Mouse (Mus musculus): ENCODE measurements around the gene Celsr1.

The Celsr1 gene

GRCm38 (mm10) chr15:86033191-86033841, at the start of gene Celsr1:
Gene Celsr1, minus strand, starts transcription at chr15:86033777.
- DNase-seq = peak; percentile 28

DNA sequence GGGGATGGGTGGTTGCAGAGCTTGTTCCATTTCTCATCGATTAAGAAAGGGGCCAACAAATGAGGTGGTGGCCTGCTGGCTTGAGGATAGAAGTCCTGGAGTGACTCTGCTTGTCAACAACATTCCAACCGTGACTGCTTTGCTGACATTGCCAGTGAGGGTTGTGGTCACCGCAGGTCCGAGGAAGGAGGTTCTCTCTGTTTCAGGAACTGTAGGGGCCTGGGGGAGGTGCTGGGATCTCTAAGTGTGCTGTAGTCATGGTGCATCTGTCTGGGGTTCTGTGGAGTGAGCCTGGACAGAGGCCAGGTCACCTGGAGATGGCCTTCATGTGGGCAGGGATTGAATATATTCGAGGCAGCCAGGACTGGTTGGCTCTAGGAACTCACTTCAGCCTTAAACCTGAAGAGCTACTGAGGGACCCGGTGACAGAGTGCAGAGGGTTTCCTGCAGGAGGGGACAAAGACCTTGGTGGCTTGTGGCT, 49.7 kb upstream of the Celsr1 start:
- DNase-seq = no peak

DNA sequence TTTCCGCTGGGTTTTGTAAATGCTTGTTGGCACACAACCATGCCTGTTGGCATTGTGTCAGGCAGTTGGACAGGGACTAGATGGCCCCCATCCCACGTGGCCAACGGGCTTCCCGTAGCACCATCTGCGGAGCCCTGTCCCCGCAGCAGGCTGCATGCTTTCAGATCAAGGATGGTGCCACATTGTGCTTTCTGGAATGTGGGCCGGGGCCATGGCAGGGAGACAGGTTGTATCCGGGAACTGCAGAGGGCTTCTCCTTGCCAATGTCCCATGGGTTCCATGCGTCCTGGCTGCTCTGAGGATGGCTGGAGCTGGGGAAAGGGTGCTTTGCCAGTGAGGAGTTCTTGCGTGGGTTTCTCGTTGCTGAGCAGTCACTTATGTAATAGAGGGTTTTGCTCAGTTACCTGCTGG, 49.0 kb upstream of the Celsr1 start:
- DNase-seq = no peak

GRCm38 (mm10) chr15:86081654-86082053, 48.1 kb upstream of the Celsr1 start:
- no peak for DNase-seq

DNA sequence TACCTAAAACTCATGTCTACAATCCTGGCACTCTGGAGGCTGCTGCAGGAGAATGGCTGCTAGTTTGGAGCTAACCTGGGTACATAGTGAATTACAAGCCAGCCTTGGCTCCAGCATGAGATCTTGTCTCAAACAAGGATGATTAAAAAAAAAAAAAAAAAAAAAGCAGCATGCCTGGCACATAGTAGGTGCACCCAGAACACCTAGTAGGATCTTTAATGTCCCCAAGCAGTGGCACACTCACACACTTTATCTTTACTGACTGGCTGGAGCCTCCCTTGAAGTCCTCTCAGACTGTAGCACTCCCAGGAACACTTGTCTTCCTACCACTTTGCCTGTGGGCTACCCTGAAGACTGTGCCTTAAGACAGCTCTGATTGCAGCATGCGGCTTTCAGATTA, 46.8 kb upstream of the Celsr1 start:
- no peak for DNase-seq

GRCm38 (mm10) chr15:86079876-86080275, 46.3 kb upstream of the Celsr1 start:
- peak; percentile 48 for DNase-seq

DNA sequence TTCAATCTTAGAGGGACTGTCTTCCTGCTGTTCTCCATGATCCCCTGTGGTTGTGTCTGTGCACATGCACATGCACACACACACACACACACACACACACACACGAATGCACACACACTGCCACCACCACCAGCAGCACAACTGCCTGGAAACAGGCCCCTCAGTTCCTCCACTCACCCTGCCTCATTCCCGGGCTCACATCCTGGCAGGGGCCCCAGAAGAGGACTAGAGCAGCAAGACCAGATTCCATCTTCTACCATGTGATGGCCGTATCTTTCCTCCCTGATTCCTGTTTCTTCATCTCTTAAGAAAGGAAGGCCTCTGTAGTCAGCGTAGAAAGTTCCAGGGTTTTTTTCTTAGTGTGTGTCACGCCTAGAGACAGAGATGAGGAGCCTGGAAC, 45.9 kb upstream of the Celsr1 start:
- DNase-seq = peak; percentile 57

DNA sequence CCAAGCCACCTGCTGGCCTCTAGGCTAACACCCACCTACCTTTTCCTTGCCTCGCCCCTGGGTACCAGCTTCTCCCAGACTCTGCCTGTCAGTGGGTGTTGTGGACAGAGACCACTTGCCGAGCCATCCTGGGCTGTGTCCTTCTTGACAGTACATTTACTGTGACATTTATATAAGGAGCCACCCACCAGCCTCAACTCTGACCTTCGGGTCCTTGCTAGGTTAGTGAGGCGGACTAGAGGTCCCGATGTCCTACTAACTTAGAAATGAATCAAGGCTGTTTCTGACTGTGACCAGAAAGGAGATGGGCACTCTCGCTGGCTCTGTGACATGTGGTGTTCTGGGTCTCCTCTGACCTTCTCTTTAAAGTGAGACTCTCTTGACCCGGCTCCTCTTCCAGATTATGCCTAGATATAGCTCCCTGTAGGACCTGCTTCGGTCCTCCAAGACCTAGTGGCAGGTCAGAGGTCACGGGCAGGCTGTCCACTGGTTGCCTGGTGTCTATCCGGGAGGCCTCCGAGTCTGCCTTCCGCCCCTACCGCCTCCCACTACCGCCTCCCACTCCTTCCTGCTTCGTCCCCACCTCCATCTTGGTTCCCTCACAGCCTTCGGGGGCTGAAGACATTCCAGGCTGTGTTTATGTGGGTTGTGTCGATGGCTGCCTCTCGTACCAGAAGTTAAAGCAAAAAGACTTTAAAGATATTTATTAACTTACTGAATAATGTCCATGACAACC, 45.1 kb upstream of the Celsr1 start:
- peak; percentile 35 for DNase-seq

DNA sequence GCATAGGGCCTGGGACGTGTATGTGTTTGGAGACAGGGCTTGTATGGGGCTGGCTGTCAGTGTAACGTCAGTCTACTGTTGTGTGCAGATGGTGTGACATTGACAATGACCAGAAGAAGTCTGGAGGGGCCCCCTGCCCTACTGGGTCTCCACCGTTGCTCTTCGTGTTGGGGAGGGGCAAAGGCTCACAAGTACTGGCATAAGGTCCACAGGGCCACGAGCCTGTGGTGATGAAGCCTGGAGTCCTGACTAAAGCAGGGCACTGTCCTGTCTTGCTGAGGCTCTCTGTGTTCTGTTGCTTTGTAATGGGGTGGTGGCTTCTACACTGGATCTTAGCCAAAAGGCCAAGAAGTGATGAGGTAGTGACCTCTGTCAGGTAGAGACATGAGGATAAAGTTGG, 44.4 kb upstream of the Celsr1 start:
- no peak for DNase-seq

DNA sequence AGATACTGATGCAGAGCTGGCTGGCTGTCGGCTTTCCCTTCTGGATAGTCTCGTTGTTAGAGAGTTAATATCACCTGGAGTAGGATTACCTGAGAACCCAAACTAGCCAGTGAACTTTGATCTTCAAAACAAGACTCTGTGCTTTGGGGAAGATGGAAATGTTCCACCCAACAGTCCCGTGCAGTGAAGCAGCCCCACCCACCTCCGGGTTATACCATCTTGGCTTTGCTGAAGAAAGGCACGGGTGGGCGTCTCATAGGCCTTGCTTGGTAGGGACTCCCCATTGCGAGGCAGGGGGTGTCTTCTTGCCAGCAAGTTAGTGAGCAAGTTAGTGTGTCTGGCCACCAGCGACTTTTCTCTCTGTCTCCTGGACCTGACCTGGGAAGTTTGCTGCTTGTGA, 42.8 kb upstream of the Celsr1 start:
- no peak for DNase-seq

- DNase-seq = no peak
These were observed 42.4 kb upstream of the Celsr1 start for GRCm38 (mm10) chr15:86076048-86076315.

DNA sequence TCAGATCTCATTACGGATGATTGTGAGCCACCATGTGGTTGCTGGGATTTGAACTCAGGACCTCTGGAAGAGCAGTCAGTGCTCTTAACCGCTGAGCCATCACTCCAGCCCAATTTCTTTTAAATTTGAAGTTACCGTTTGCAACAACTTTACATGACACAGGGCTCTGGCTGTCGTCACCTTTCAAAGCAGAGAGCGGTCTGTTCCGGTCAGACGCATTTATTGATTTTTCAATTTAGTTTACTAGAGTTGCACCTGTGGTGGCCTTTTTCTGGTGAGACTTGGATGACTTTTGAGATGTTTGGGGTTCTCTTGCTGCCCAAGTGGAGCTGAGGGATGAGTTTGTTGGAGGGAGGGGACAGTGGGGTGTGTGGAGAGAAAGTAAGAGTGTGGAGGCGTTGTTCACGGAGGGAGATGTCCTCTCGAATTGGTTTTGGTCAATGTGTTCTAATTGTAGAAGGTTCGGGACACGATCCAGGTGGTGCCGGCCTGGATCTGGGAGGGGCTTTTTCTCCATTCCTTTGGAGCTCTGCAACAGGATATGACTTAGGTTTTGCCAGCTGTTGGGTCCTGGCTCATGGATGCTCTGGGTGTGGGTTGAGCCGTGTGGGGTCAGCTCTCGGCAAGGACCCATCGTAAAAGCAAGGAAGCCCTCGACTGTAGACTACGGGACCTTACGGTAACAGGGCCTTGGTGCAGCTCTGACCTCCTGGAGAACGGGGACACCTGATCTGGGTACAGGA, 41.9 kb upstream of the Celsr1 start:
- no peak for DNase-seq

GRCm38 (mm10) chr15:86074171-86074937, 40.8 kb upstream of the Celsr1 start:
- no peak for DNase-seq

- DNase-seq = no peak
These were observed 37.6 kb upstream of the Celsr1 start for GRCm38 (mm10) chr15:86071166-86071565.

DNA sequence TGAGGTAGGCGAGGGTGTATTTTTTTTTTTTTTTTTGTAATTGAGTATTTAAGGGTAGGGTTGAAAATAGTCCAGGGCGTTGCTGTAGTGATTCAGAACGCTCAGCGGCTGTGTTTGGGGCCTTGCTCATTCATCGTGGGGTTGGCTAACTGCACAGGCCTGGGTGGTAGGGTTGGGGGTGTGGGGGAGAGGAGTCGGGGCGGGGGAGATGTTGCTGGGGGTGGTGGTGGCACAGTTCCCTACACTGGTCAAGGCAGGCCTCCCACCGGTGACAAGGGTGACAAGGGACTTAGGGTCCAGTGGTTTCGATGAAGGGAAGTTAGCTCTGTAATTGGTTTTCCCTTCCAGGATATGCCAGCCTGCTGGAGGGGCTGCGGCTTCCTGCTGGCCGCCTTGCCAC, 36.8 kb upstream of the Celsr1 start:
- DNase-seq = no peak

GRCm38 (mm10) chr15:86069011-86069791, 35.6 kb upstream of the Celsr1 start:
- no peak for DNase-seq

- no peak for DNase-seq
These were observed 34.4 kb upstream of the Celsr1 start for GRCm38 (mm10) chr15:86067941-86068495.

- peak; percentile 66 for DNase-seq
These were observed 34.0 kb upstream of the Celsr1 start for GRCm38 (mm10) chr15:86067581-86067910.

DNA sequence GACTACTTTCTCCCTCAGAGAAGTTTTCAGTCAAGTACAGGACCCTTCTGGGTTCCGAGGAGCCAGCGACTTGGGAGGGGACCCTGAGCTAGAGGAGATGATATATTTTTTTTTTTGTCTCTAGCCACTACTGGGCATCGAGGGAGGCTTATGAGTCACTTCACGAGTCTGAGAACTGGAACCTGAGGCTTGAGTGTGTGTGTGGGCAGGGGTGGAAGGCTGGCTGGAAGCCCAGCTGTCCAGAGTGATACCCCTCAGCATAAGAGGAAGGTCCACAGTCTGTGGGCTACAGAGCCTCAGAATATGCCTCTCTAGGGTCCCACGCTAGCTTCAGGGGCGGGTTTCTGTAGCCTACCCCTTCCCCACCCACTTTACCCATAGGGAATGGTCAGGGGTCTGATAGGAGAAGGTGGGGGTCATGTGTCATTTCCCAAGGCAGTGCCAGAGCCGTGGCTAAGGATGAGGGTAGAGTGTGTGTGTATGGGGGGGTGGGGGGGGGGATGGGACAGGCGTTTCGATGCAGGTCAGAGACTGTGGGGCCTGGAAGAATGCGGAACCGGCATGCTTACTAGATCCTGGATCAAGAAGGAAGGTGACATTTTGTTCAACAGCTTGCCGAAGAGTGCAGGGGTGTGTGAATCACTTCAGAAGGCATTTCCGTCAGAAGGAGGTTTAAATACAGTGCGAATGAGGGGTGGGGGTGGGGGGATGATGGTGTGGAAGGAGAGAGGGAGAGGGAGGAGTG, 33.4 kb upstream of the Celsr1 start:
- no peak for DNase-seq

GRCm38 (mm10) chr15:86065367-86065766, 31.8 kb upstream of the Celsr1 start:
- no peak for DNase-seq

DNA sequence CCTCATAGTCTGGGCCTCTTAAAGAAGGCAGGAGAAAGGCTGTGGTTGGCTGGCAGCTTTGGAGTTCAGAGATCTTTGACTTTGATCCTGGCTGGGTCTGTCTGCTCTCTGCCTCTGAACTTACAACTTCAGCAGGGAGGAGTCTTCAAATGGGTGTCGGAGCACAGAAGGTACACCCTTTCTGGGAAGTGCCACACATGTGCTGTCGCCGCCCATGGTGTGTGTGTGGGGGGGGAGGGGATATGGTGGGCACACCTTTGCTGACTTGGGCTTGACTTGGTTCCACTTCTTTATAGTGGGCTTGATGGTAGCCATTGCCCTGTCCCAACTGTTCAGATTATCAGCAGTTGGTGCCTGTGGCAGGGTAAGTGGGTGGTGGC, 31.3 kb upstream of the Celsr1 start:
- DNase-seq = no peak

Data from lung, postnatal 10 days (tissue).